Mouse (Mus musculus): ENCODE data around the gene Baz2b. TPM values are rescaled to one million over a fixed set of nuclear protein-coding genes. Genes with fewer than 3 reads are reported as not detected.

Baz2b gene
- polyA plus RNA-seq, 1 experiment from 2014 or later = 56.7 TPM

DNA sequence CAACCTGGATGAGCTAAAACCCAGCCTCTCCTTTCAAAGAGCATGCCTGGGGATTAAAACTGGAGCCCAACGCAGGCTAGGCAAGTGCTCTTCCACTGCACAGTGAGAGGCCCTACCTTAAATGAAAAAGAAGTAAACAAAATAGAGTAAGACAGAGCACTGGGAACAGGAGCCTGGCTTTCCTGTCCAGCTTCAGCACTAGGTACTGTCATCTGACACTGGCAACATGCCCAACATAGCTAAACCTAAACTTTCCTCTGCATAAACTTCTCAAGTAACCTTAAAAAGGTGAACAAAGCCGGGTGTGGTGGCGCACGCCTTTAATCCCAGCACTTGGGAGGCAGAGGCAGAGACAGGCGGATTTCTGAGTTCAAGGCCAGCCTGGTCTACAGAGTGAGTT is 180.6 kb downstream of the Baz2b start:
- Histone ChIP-seq H3K27ac (ENCODE audit: low read length) (no peak overlapping the region), H3K4me1 (replicated peaks; ENCODE audit: control insufficient read depth, insufficient read depth, low read length) (no peaks in the 10 kb centered on the region), H3K4me3 (ENCODE audit: low read length) (no peak overlapping the region), H3K9me3 (ENCODE audit: control insufficient read depth, low read length) (no peaks in the 10 kb centered on the region), H3K9ac (ENCODE audit: low read length) (no peak overlapping the region), H3K4me2 (ENCODE audit: low read depth, low read length) (no peak overlapping the region), H3K36me3 (ENCODE audit: control insufficient read depth, insufficient read depth, low read length) (no peaks in the 10 kb centered on the region; the same call in 1 of the 2 replicates), H3K27me3 (ENCODE audit: control insufficient read depth, insufficient read depth, low read depth, low read length) (no peaks in the 10 kb centered on the region)
- WGBS = 87% methylated on average over 5 of the region's 5 CpGs
- no peak for ATAC-seq (ENCODE audit: low read depth)

DNA sequence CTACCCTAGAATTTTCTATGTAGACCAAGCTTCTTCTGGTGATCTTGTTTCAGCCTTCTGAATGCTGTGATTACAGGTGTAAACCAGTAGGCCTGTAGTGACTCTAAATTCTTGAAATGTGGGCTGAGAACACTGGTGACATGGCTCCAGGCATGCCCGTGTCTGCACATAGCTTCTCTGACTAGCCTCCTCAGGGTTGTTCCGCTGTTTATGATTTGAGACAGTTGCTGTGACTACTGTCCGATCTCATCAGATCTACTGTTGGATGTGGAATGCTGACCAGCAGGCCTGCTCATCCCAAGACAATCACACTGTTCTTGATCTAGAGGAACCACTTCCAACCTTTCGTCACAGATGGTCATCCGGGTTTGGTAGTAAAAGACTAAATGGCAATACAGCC is 182.5 kb downstream of the Baz2b start:
- H3K9me3 ChIP-seq (ENCODE audit: control insufficient read depth, low read length) = no peaks in the 10 kb centered on the region
- ATAC-seq (ENCODE audit: low read depth) = no peak
- H3K4me2 ChIP-seq (ENCODE audit: low read depth, low read length) = no peak overlapping the region
- H3K27ac ChIP-seq (ENCODE audit: low read length) = no peak overlapping the region
- H3K9ac ChIP-seq (ENCODE audit: low read length) = no peak overlapping the region
- H3K4me1 ChIP-seq (replicated peaks; ENCODE audit: control insufficient read depth, insufficient read depth, low read length) = no peaks in the 10 kb centered on the region
- WGBS = 93% methylated on average over 5 of the region's 5 CpGs
- no peak overlapping the region for H3K4me3 ChIP-seq (ENCODE audit: low read length)
- H3K27me3 ChIP-seq (ENCODE audit: control insufficient read depth, insufficient read depth, low read depth, low read length) = no peaks in the 10 kb centered on the region
- no peaks in the 10 kb centered on the region; the same call in 1 of the 2 replicates for H3K36me3 ChIP-seq (ENCODE audit: control insufficient read depth, insufficient read depth, low read length)

DNA sequence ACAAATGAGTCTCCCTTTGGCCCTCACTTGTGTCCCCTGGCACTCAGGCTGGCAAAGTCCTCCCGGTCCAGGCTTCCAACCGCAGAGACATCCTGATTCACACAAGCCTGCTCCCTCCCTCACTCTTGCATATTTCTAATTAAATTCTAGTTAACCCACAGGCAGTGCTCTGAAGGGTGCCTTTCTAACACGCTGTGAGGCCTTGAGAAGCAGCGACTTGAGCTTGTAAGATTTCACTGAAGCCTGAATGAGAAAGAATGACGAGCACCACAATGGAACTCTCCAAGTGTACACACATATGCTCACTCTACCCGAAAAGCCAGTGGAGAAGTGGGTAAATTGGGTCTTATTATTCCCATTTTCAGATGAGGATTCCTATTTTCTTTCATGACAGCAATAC is 183.1 kb downstream of the Baz2b start:
- 68% methylated on average over 6 of the region's 6 CpGs for WGBS

GRCm38 (mm10) chr2:60023777-60024176 is 185.9 kb downstream of the Baz2b start:
- H3K4me2 ChIP-seq (ENCODE audit: low read depth, low read length) = no peak overlapping the region
- H3K9me3 ChIP-seq (ENCODE audit: control insufficient read depth, low read length) = no peaks in the 10 kb centered on the region
- no peak overlapping the region for H3K9ac ChIP-seq (ENCODE audit: low read length)
- no peak overlapping the region for H3K4me3 ChIP-seq (ENCODE audit: low read length)
- 87% methylated on average over 7 of the region's 7 CpGs for WGBS
- no peaks in the 10 kb centered on the region for H3K4me1 ChIP-seq (replicated peaks; ENCODE audit: control insufficient read depth, insufficient read depth, low read length)
- H3K27me3 ChIP-seq (ENCODE audit: control insufficient read depth, insufficient read depth, low read depth, low read length) = no peaks in the 10 kb centered on the region
- no peak overlapping the region for H3K27ac ChIP-seq (ENCODE audit: low read length)
- ATAC-seq (ENCODE audit: low read depth) = no peak
- H3K36me3 ChIP-seq (ENCODE audit: control insufficient read depth, insufficient read depth, low read length) = no peaks in the 10 kb centered on the region; the same call in 1 of the 2 replicates

More for the DNA sequence above, 183.1 kb downstream of the Baz2b start:
- no peaks in the 10 kb centered on the region; the same call in 1 of the 2 replicates for H3K36me3 ChIP-seq (ENCODE audit: control insufficient read depth, insufficient read depth, low read length)
- no peak overlapping the region for H3K27ac ChIP-seq (ENCODE audit: low read length)
- no peaks in the 10 kb centered on the region for H3K9me3 ChIP-seq (ENCODE audit: control insufficient read depth, low read length)
- ATAC-seq (ENCODE audit: low read depth) = no peak
- H3K4me2 ChIP-seq (ENCODE audit: low read depth, low read length) = no peak overlapping the region
- H3K9ac ChIP-seq (ENCODE audit: low read length) = no peak overlapping the region
- no peaks in the 10 kb centered on the region for H3K4me1 ChIP-seq (replicated peaks; ENCODE audit: control insufficient read depth, insufficient read depth, low read length)
- H3K27me3 ChIP-seq (ENCODE audit: control insufficient read depth, insufficient read depth, low read depth, low read length) = no peaks in the 10 kb centered on the region
- no peak overlapping the region for H3K4me3 ChIP-seq (ENCODE audit: low read length)

DNA sequence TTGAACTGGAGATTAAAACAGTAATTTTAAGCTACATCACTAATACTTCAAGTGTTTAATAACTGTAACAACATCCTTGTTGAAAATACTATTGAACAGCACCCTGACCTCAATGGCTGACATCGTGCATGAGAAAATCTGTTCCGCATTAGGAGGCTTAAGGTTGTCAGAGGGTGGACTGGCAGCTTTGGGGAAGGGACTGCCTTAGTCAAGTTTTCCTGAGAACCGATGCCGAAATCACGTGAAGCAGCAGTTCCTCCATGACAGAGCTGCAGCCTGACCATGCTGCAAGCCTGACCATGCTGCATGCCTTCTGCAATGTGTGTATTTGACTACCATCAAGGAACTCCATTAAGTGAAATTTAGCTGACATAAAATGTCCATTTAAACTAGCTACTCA is 188.1 kb downstream of the Baz2b start:
- H3K4me1 ChIP-seq (replicated peaks; ENCODE audit: control insufficient read depth, insufficient read depth, low read length) = no peaks in the 10 kb centered on the region
- H3K9ac ChIP-seq (ENCODE audit: low read length) = no peak overlapping the region
- H3K27me3 ChIP-seq (ENCODE audit: control insufficient read depth, insufficient read depth, low read depth, low read length) = no peaks in the 10 kb centered on the region
- no peak overlapping the region for H3K4me2 ChIP-seq (ENCODE audit: low read depth, low read length)
- H3K4me3 ChIP-seq (ENCODE audit: low read length) = no peak overlapping the region
- no peak for ATAC-seq (ENCODE audit: low read depth)
- no peak overlapping the region for H3K27ac ChIP-seq (ENCODE audit: low read length)
- no peaks in the 10 kb centered on the region for H3K9me3 ChIP-seq (ENCODE audit: control insufficient read depth, low read length)
- H3K36me3 ChIP-seq (ENCODE audit: control insufficient read depth, insufficient read depth, low read length) = no peaks in the 10 kb centered on the region
- WGBS = 80% methylated on average over 5 of the region's 5 CpGs

GRCm38 (mm10) chr2:60021138-60021537 is 188.5 kb downstream of the Baz2b start:
- WGBS = 87% methylated on average over 6 of the region's 6 CpGs
- Histone ChIP-seq H3K27ac (ENCODE audit: low read length) (no peak overlapping the region), H3K4me2 (ENCODE audit: low read depth, low read length) (no peak overlapping the region), H3K4me1 (replicated peaks; ENCODE audit: control insufficient read depth, insufficient read depth, low read length) (no peaks in the 10 kb centered on the region), H3K4me3 (ENCODE audit: low read length) (no peak overlapping the region), H3K27me3 (ENCODE audit: control insufficient read depth, insufficient read depth, low read depth, low read length) (no peaks in the 10 kb centered on the region), H3K36me3 (ENCODE audit: control insufficient read depth, insufficient read depth, low read length) (no peaks in the 10 kb centered on the region), H3K9me3 (ENCODE audit: control insufficient read depth, low read length) (no peaks in the 10 kb centered on the region), H3K9ac (ENCODE audit: low read length) (no peak overlapping the region)
- ATAC-seq (ENCODE audit: low read depth) = no peak

GRCm38 (mm10) chr2:60019546-60020250 is 189.9 kb downstream of the Baz2b start:
- Histone ChIP-seq H3K4me1 (replicated peaks; ENCODE audit: control insufficient read depth, insufficient read depth, low read length) (no peaks in the 10 kb centered on the region), H3K27me3 (ENCODE audit: control insufficient read depth, insufficient read depth, low read depth, low read length) (no peaks in the 10 kb centered on the region), H3K4me2 (ENCODE audit: low read depth, low read length) (no peak overlapping the region), H3K27ac (ENCODE audit: low read length) (no peak overlapping the region), H3K4me3 (ENCODE audit: low read length) (no peak overlapping the region), H3K9me3 (ENCODE audit: control insufficient read depth, low read length) (no peaks in the 10 kb centered on the region), H3K9ac (ENCODE audit: low read length) (no peak overlapping the region), H3K36me3 (ENCODE audit: control insufficient read depth, insufficient read depth, low read length) (no peaks in the 10 kb centered on the region)
- WGBS = 95% methylated on average over 3 of the region's 3 CpGs
- ATAC-seq (ENCODE audit: low read depth) = no peak

DNA sequence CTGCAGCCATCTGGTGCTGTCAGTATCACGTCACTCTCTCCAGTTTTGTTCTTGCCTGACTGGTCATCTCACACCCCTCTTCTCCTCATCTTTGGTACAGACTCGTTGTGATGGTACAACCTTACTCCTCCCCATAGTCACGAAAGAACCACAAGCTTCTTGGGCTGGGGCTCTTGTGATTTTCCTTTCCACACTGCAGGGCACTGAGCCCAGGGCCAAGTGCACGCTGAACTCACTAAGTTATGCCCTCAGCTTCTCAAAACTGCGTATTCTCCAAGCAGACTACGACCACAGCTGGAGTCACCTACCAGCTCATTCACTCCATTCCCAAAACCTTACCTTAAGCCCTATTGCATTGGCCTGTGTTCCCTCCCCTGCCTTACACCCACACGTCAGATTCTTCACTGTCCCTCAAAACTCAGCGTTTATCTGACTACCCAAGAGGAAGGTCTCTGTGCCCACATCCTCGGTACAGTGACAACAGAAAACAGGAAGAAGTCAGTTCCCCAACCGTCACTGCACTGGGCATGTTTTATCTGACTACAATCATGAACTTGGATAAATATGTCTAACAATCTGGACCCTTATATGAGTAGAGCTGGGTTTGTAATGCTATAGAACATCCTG is 190.7 kb downstream of the Baz2b start:
- ATAC-seq (ENCODE audit: low read depth) = no peak
- Histone ChIP-seq H3K9me3 (ENCODE audit: control insufficient read depth, low read length) (no peaks in the 10 kb centered on the region), H3K36me3 (ENCODE audit: control insufficient read depth, insufficient read depth, low read length) (no peaks in the 10 kb centered on the region), H3K9ac (ENCODE audit: low read length) (no peak overlapping the region), H3K4me3 (ENCODE audit: low read length) (no peak overlapping the region), H3K4me2 (ENCODE audit: low read depth, low read length) (no peak overlapping the region), H3K27ac (ENCODE audit: low read length) (no peak overlapping the region), H3K27me3 (ENCODE audit: control insufficient read depth, insufficient read depth, low read depth, low read length) (no peaks in the 10 kb centered on the region), H3K4me1 (replicated peaks; ENCODE audit: control insufficient read depth, insufficient read depth, low read length) (no peaks in the 10 kb centered on the region)
- 75% methylated on average over 10 of the region's 10 CpGs for WGBS

GRCm38 (mm10) chr2:60011526-60011925 is 198.1 kb downstream of the Baz2b start:
- WGBS = 83% methylated on average over 3 of the region's 3 CpGs

More at GRCm38 (mm10) chr2:60011526-60011925, 198.1 kb downstream of the Baz2b start:
- no peak overlapping the region for H3K27ac ChIP-seq (ENCODE audit: low read length)
- no peaks in the 10 kb centered on the region for H3K4me1 ChIP-seq (replicated peaks; ENCODE audit: control insufficient read depth, insufficient read depth, low read length)
- no peaks in the 10 kb centered on the region for H3K9me3 ChIP-seq (ENCODE audit: control insufficient read depth, low read length)
- no peak overlapping the region for H3K4me2 ChIP-seq (ENCODE audit: low read depth, low read length)
- H3K9ac ChIP-seq (ENCODE audit: low read length) = no peak overlapping the region
- no peaks in the 10 kb centered on the region for H3K27me3 ChIP-seq (ENCODE audit: control insufficient read depth, insufficient read depth, low read depth, low read length)
- no peaks in the 10 kb centered on the region for H3K36me3 ChIP-seq (ENCODE audit: control insufficient read depth, insufficient read depth, low read length)
- ATAC-seq (ENCODE audit: low read depth) = no peak
- no peak overlapping the region for H3K4me3 ChIP-seq (ENCODE audit: low read length)
